Mouse (Mus musculus): Measurements from ENCODE around the gene Dcbld2.
A peak's percentile ranks its signal among the peaks of the same experiment; 100 is the strongest.
"Not testable (repeated sequence)": the region's sequence is repeated elsewhere in the genome, so short reads cannot be mapped to it uniquely, and the experiment has no call there.

The Dcbld2 gene

DNA sequence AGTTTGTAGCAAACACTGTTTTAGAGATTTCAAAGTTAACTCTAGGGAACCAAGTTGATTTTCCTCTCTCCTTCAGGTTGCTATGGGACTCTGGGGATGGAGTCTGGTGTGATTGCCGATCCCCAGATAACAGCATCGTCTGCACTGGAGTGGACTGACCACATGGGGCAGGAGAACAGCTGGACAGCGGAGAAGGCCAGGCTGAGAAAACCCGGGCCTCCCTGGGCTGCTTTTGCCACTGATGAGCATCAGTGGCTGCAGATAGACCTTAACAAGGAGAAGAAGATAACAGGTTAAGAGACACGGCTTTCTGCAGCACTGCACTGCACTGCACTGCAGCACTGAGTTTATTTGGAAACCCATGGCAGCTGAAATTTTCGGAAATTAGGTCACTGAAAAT is 42.4 kb downstream of the Dcbld2 start:
- no peak for DNase-seq (ENCODE audit: low read depth)

DNA sequence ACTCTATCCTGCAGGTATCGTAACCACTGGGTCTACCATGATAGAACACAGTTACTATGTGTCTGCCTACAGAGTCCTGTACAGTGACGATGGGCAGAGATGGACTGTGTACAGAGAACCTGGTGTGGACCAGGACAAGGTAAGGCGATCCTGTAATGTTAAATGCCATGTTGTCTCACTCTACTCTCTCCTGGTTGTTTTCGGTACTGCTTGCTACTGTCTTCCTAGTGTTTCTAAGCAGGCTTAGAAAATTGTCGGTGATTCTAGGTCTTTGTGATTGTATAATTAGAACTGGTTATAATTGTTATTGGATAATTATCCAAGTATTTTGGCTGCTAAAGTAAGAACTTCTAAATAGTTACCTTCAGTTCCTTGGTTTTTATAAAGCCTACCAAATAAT is 43.4 kb downstream of the Dcbld2 start:
- no peak for DNase-seq (ENCODE audit: low read depth)

DNA sequence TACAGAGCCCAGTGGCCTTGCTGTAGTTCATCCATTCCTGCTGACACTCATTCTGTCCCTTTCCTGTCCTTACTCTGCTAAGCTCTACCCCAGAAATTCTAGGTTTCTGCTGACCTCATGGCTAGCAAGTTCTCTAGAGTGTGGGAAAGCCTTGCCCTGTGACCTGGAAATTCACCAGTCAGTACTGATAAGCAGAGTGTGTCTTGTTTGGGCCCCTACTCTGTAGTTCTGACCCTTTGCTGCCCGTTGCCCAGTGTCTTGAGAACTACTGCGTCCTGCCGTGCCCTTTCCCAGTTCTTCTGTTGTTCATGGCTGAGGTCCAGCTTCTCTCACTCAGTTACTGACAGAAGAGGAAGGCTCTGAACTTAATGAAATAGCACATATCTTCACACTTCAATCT is 44.9 kb downstream of the Dcbld2 start:
- DNase-seq (ENCODE audit: low read depth), result no peak

DNA sequence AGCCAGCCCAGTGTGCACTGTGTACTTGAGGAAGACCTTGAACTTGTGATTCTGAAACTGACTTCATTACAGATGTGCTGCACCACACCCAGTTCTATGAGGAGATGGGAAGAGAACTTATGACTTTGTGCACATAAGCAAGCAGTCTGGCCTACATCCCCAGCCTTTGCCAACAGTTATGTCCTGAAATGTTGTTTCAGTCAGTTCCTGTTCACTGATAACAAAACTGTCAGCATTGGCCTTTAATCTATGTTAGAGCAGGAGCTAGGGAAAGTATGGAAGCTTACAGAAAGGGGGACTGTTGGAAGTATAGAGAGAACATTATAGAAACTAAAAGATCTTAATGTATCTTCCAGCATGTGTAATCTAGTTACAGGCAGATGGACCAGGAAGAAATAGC is 45.6 kb downstream of the Dcbld2 start:
- no peak for DNase-seq (ENCODE audit: low read depth)

DNA sequence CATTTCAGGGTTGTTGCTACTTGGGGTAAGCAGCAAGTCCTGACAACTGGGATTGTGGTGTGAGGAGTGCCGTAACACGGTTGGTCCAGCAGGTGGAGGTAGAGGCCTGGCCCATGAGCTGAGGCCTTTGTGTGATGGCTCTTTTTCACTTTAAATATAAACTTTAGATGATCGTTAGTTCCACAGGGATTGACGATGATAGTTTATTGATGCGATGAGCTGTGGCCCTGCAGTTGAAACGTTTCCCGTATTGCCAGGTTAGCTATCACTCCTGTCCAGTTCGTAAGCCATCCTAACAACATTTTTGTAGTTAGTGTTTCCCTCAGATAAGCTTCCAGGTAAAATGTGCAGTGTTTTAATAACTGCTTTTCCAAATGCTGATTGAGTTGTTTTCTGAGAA is 46.4 kb downstream of the Dcbld2 start:
- DNase-seq (ENCODE audit: low read depth), result peak; percentile 82

DNA sequence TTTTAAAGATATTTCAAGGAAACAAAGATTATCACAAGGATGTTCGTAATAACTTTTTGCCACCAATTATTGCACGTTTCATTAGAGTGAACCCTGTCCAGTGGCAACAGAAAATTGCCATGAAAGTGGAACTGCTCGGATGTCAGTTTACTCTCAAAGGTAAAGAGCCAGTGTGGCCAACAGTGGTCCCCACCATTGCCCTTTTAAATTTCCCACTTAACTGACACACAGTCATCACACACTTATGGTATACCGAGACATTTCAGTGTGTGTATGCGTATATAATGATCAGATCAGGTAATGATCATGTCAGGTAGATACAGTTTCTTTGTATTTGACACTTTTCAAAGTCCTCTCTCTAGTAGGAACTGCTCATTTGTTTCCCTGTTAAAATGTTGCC is 46.9 kb downstream of the Dcbld2 start:
- peak; percentile 44 for DNase-seq (ENCODE audit: low read depth)

DNA sequence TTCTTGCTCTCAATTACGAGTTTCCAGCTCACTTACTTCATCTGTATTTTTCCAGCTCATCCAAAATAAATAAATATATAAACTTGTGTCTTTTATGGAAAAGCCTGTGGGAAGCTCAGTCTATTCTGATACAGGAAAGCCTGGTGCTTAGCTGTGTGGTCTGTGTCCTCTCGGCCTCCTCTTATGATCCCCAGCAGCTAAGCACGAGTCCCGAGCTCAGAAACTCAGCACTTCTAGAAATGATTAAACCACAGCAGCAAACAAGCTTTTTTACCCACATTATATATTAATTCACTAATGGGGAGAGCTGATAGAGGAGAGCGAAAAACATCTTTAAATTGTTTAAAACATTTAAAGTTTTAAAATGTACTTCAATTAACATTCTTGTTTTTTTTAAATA is 48.2 kb downstream of the Dcbld2 start:
- DNase-seq (ENCODE audit: low read depth), result no peak

DNA sequence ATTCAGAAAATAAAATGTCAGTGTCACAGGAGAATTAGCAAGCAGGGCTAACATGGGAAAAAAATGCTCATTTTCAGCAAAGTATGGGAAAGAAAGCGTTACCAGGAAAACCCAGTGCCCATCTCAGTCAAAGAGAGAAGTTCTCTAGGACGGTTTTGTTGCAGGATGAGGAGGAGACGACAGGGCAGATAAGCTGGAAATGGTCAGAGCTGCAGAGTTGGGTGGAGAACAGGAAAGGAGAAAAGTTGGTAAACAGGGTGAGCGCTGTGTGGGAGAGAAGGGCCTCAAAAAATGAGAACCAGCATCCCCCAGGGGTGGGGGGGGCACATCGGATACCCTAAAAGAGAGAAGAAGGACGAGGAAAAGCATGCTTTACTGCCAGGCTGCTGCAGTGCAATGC is 48.7 kb downstream of the Dcbld2 start:
- no peak for DNase-seq (ENCODE audit: low read depth)

DNA sequence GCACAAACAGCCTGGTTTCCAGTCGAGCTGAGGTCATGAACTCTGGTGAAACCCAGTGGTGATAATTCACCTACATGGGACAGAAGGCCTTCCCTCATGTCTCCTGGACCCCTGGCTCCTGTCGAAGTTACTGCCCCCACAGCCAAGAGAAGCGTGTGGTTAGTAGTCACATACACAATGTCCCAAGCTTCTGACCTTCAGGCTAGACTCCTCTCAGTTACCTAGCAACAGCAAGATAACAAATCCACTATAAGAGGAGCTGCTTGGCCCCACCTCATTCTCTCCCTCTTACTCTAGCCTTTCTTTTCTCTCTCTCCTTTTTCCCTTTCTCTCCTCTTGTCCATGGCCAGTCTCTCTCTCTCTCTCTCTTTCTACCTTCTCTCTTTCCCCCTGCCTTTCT is 51.7 kb downstream of the Dcbld2 start:
- DNase-seq (ENCODE audit: low read depth), result not testable (repeated sequence)

DNA sequence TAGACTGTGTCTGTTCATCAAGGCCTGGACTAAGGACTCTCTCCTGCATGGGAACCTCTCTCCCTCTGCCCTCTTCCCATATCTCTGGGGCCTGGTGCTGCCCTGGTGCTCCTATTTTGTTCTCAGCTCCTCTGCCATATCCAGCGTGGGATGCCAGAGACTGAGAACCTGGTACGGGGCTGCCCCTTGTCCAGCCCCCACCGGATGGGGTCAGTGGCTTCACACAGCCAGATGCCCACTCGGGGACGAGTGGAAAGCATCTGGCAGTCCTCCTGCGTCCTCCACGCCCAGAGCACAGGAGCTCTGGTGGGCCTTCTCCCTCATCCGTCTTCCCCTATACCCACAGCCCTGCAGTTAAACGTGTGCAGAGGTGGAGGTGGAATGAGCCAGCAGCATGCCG is 52.1 kb downstream of the Dcbld2 start:
- DNase-seq (ENCODE audit: low read depth), result no peak

DNA sequence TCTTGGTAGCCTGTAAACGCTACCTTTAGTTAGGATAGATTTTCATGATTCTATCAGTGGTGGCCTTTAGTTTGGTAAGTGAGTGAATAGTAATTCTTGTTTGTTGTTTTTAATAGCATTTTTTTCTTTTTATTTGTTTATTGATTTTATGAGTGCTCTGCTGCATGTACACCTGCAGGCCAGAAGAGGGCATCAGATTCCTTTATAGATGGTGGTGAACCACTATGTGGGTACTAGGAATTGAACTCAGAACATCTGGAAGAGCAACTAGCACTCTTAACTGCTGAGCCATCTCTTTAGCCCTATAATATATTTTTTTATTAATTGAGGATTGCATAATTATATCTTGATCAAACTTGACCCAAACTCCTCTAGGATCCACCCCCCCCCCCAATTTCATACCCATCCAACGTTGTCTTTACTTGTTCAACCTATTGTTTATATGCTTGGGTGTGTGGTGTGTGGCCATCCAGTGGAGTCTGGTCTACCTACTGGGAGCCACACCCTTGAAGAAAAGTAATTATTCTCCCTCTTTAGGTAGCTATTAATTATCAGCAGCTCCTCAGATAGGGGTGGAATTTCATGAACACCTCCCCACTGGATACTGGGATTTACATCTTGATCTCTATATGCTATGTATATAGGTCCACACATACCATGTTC is 53.7 kb downstream of the Dcbld2 start:
- no peak for DNase-seq (ENCODE audit: low read depth)

DNA sequence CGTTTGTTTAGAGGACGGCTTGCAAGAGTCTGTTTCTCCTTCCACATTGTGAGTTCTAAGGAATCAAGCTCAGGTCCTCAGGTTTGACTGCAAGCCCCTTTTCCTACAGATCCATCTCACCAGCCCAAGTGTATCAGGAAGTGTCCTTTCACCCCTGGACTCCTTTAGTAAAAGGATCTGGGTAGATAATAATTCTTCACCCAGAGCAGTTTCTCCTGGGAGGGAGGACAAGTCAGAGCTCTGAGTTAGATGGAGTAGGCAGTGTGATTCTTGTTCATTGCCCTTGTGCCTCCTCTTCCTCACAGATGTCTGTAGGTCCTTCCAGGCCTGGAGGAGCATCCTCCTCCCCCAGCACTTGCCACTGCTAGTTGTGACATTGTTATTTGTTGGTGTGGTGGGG is 54.3 kb downstream of the Dcbld2 start:
- DNase-seq (ENCODE audit: low read depth), result no peak

DNA sequence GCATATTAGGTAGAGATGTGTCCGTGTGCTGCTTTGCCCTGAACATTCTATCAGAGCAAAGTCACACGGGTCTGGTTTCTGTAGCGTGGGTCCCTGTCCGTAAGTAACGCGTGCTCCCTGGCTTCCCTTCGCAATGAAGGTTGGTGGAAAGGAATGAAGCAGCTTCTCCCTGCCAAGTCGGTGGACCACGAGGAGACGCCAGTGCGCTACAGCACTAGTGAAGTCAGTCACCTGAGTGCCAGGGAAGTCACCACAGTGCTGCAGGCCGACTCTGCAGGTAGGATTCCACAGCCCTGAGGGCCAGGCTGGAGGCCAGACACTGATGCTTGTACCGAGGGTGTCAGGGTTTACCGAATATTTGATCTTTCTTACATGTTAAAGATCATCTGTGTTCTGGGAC is 55.8 kb downstream of the Dcbld2 start:
- no peak for DNase-seq (ENCODE audit: low read depth)

DNA sequence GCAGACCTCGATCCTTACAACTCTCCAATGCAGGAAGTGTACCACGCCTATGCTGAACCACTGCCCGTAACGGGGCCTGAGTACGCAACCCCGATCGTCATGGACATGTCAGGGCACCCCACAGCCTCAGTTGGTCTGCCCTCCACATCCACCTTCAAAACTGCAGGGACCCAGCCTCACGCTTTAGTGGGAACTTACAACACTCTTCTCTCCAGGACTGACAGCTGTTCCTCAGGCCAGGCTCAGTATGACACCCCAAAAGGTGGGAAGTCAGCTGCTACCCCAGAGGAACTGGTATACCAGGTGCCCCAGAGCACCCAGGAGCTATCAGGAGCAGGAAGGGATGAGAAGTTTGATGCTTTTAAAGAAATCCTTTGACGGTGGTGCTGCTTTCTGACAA is 57.2 kb downstream of the Dcbld2 start:
- no peak for DNase-seq (ENCODE audit: low read depth)

DNA sequence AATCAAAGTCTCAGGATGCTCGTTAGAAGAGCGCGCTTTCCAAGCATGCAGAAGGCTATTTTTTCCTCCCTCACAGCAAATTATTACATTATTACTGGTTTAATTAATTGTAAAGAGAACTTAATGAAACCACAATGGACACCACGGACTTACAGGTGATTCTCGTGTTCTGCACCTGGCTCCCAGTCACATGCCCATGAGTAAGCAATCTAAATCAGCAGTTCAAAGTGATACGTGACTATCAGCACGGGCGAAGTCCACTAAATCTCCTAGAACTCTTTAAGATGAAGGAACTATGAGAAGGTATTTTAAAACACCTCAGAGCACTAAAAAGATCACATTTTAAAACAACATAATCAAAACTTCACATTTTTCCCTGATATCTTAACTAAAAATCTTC is 61.8 kb downstream of the Dcbld2 start:
- no peak for DNase-seq (ENCODE audit: low read depth)

DNA sequence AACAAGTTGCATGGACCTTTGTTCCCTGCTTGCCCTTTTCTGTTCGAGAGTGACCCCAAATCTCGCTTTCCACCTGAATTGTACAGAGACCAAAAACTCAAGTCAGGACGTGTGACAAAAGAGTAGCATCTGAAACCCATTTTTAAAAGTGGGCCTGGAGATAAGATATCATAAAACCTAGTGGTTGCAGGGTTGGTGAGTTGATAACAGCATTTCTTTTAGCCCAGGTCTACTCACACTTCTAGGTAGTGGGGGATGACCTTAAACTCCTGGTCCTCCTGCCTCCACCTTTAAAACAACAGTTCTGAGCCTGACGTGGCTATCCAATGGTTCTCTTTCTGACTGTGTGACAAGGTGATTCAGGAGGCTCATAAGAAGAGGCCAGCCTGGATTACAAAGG is 62.6 kb downstream of the Dcbld2 start:
- no peak for DNase-seq (ENCODE audit: low read depth)

DNA sequence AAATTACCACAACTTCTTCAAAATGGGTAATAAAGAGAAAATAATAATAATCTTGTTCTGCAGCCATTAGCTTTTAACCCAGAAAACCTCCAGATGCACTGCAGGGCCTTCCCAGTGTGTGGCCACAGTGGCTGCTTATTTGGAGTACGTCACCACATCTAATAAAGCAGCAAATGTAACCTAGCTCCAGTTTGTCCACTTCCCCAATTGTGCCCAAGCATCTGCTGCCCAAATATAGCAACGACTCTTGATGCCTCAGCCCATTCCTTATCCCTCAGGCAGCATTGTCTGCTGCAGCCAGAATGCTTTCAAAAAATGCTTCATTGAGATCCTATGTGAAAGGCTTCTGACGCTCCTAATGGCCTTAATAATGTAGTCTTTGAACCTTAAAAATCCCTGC is 66.6 kb downstream of the Dcbld2 start:
- no peak for DNase-seq (ENCODE audit: low read depth)

DNA sequence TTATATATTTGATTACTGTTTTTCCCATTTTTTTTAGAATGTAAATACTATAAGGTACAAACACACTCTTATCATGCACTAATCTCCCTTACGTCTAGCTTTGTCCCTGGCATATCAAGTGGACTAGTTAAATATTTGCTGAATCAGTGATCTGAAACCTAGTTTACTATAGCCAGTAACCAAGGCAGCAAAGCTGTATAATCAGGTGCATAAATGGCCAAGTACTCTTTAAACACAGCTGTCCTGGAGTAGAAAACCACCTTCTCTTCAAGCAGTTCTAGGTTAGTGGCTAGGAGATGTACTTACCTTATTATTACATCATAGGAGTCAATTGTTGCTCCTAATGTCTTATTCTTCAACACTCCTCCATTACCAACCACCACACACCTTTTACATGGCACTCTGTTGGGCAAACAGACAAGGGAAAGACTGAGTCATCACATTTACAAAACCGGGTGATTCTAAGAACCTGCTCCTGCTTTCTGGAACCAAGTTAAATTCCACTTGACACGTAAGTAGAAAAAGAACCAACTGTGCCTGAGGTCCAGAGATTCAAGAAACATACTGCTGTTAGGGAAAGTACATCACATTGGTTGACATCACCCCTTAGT is 67.4 kb downstream of the Dcbld2 start:
- no peak for DNase-seq (ENCODE audit: low read depth)

DNA sequence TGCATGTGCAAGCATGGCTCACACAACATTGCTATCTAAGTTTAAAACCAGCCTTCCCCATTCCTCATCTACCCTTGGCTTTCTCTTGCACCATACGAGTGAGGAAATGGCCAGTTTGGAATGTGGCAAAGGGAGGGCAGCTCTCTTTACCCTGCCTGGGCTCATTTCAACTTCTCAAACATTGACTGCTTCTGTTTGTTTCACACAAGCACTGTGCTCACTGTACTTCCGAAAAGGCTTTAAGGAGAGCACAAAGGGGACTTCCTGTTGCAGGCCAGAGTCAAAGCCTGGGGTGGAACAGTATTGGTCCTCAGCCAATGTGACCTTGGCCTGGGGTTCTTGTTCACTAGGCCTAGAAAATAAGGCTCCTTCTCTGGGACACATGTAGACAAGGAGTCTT is 68.1 kb downstream of the Dcbld2 start:
- no peak for DNase-seq (ENCODE audit: low read depth)

DNA sequence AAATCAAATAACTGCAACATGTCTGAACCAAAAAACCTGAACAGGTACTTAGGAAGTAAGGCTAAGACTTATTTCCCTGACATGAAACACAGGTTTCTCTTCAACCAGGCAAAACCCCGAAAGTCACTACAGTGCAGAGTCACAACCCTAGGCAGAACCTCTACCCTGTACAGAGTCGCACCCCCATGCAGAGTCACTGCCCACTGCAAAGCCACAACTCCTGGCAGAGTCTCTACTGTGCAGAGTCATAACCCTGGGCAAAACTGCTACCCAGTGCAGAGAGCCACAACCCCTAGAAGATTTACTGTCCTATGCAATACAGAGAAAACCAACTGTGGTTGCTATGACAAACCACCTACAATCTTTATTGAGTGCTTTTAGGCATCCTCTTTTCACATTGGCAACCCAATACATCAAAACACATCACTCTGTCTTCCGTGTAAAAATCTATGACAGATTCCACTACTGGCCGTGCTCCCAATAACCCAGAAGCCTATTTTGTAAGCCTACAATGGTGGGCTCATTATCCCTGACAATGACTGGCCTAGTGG is 71.7 kb downstream of the Dcbld2 start:
- no peak for DNase-seq (ENCODE audit: low read depth)

DNA sequence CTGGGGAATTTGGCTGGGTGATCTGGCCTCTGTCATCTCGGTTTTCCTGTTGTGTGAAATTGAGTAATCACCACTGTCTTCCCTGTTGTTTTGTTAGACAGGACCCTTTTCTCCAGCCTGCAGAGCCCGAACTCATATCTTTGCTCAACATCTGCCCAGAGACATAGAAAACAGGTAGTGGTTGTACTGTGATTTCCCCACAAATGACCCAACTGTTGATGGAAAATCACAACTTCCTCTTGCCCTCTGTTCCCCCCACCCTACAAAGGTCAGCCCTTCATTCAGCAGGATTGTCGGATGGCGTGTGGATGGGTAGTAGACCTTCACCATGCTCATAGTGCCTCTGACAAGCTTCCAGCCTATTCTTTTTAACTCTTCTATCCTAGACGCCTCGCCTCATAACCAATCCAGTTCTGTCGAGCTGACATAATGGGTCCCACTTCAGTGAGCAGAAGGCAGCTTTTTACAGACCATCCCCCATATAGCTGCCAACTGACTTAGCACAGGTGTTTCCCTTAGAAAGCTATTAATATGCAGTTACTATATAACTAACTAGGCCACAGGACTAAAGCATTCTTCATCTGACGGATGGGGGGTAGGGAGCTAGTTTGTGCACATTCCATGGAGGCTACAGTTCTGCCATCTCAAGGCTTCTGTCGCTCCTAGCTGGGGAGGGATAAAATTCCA is 73.1 kb downstream of the Dcbld2 start:
- no peak for DNase-seq (ENCODE audit: low read depth)

DNA sequence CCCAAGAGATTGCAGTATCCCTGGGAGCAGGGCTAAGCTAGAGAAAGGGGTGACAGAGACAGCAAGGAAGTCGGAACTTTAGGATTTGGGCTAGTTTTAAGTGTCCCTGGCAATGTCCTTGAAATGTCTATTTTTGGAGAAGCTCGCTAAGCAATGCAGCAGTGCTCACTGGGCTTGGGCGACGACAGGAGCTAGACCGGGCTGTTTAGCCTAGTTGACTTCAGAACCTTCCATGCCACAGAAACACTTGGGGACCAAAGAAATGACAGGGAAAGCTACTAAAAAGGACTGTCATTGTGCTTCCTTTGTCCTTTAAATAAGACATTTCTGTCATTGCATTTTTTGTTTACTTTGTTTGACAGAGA is 73.6 kb downstream of the Dcbld2 start:
- no peak for DNase-seq (ENCODE audit: low read depth)

DNA sequence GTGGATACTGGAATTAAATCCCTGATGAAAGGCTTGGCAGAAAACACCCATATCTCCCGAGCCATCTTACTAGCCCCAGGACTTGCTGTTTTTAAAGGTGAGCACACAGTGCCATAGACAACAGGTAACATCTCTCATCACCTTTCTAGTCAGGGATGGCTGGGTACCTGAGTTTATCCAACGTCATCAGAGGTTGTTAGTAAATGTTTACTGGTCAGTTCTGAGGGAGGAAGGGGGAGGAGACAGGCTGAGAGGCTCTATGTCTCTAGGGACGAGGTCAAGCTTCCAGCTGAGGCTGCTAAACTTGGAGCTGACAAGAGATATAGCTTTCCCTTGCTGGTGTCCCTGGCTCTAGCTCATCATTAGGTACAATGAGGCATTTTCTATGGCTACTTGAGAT is 74.1 kb downstream of the Dcbld2 start:
- DNase-seq (ENCODE audit: low read depth), result no peak

DNA sequence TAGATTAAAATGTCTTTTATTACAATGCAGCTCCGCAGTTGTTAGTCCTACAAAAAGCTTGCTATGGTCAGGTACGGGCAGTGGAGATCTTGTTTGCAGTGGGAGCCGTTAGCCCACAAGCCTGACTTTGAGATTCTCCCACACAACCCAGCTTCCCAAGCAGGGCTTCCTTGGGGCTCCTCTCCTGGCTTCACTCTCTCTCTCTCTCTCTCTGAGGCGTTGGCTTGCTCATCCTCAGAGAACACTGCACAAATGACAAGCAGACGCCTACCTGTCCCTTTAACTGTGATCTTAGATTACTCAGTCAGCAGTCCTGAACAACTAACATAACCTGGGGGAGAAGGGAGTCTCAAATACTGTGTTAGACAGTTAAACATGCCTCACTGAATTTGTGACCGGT is 79.6 kb downstream of the Dcbld2 start:
- DNase-seq (ENCODE audit: low read depth), result no peak
